Mouse (Mus musculus) liver, embryonic 13.5 days (tissue): ENCODE results near the gene Tcte3. TPM values are rescaled to one million over a fixed set of nuclear protein-coding genes. Genes with fewer than 3 reads are reported as not detected.
"Not testable (repeated sequence)": the region's sequence is repeated elsewhere in the genome, so short reads cannot be mapped to it uniquely, and the experiment has no call there.

Experiments used
- ATAC-seq: fragments of 200-750 bp; cut with Nextera tagmentation; 2 replicates; pipeline ENCODE4 v1.8.0; 2017; ENCODE audit warnings: low read depth, mild to moderate bottlenecking, moderate number of reproducible peaks, moderate library complexity
- DNase-seq: peaks from one replicate; pipeline ENCODE4 v3.0.0; 2022
- H3K27ac ChIP-seq: fragments of 300-500 bp; sonication (generic); 2 replicates; pipeline ENCODE4 v1.5.1; 2015; ENCODE audit warnings: moderate library complexity, mild to moderate bottlenecking, inconsistent platforms
- H3K27me3 ChIP-seq: fragments of 300-500 bp; sonication (generic); 2 replicates; pipeline ENCODE4 v1.6.1; 2015; ENCODE audit warnings: mild to moderate bottlenecking, inconsistent platforms
- H3K36me3 ChIP-seq: fragments of 300-500 bp; sonication (generic); 2 replicates; pipeline ENCODE4 v1.6.1; 2015; ENCODE audit warnings: mild to moderate bottlenecking, inconsistent platforms
- H3K4me1 ChIP-seq: fragments of 300-500 bp; sonication (generic); replicated peaks from 2 replicates; pipeline ENCODE4 v1.6.1; 2015; ENCODE audit warnings: inconsistent platforms
- H3K4me2 ChIP-seq: fragments of 300-500 bp; sonication (generic); 2 replicates; pipeline ENCODE4 v1.6.1; 2015; ENCODE audit warnings: inconsistent platforms, mild to moderate bottlenecking, moderate library complexity
- H3K4me3 ChIP-seq: fragments of 300-500 bp; sonication (generic); replicated peaks from 2 replicates; pipeline ENCODE4 v1.5.1; 2015; ENCODE audit warnings: mild to moderate bottlenecking, inconsistent platforms
- H3K9ac ChIP-seq: fragments of 300-500 bp; sonication (generic); 2 replicates; pipeline ENCODE4 v1.6.1; 2015; ENCODE audit warnings: mild to moderate bottlenecking, inconsistent platforms
- H3K9me3 ChIP-seq: fragments of 300-500 bp; sonication (generic); replicated peaks from 2 replicates; pipeline ENCODE4 v1.6.1; 2016; ENCODE audit warnings: inconsistent platforms
- WGBS: fragments of 180-500 bp; shearing (Covaris S2); methylation state at CpG from one replicate; pipeline ENCODE4 v1.1.7; 2015; ENCODE audit not compliant: insufficient replicate concordance; 5-methylcytosine and 5-hydroxymethylcytosine counted together
- polyA plus RNA-seq: library from polyadenylated mRNA; unstranded; fragments of >200 nt; fragmentation: Nextera tagmentation; extraction: Ambion mirVana; gene quantifications from 2 replicates; pipeline ENCODE4 v1.2.1, GENCODE M21; 2015

The Tcte3 gene
- polyA plus RNA-seq, 1 experiment from 2014 or later: 3.1 TPM

GRCm38 (mm10) chr17:15025513-15025912 lies 15.8 kb downstream of the Tcte3 start:
- not testable (repeated sequence) for H3K27me3 ChIP-seq, H3K4me1 ChIP-seq, H3K27ac ChIP-seq, DNase-seq, H3K9me3 ChIP-seq, H3K36me3 ChIP-seq, H3K4me3 ChIP-seq, H3K4me2 ChIP-seq, H3K9ac ChIP-seq
- no CpG with 5 or more reads among the region's 6 CpGs for WGBS
- ATAC-seq: peak; percentile 15; the same call in 1 of the 2 replicates

GRCm38 (mm10) chr17:15024502-15025193 lies 16.6 kb downstream of the Tcte3 start:
- H3K9ac ChIP-seq, H3K4me1 ChIP-seq, H3K9me3 ChIP-seq, DNase-seq, H3K4me2 ChIP-seq, H3K27me3 ChIP-seq, H3K4me3 ChIP-seq, H3K27ac ChIP-seq, H3K36me3 ChIP-seq: not testable (repeated sequence)
- no CpG with 5 or more reads among the region's 48 CpGs for WGBS
- peak; percentile 52 for ATAC-seq

- not testable (repeated sequence) for DNase-seq, H3K9ac ChIP-seq, H3K4me2 ChIP-seq, H3K9me3 ChIP-seq, H3K4me1 ChIP-seq, H3K36me3 ChIP-seq, H3K27ac ChIP-seq, H3K4me3 ChIP-seq, H3K27me3 ChIP-seq
- WGBS: no CpG with 5 or more reads among the region's 97 CpGs
- ATAC-seq: peak; percentile 71
Measured at GRCm38 (mm10) chr17:15023878-15024492, 17.3 kb downstream of the Tcte3 start.

GRCm38 (mm10) chr17:15021503-15022220 lies 19.6 kb downstream of the Tcte3 start:
- Histone ChIP-seq H3K4me2 (peak overlapping the region; percentile 28; the same call in 1 of the 2 replicates), H3K9ac (peak overlapping the region; percentile 29; the same call in 1 of the 2 replicates), H3K27ac (peak overlapping the region; percentile 77)
- DNase-seq, H3K9me3 ChIP-seq, ATAC-seq, H3K36me3 ChIP-seq, H3K4me3 ChIP-seq, H3K4me1 ChIP-seq, H3K27me3 ChIP-seq: not testable (repeated sequence)
- WGBS: 83% methylated on average over 3 of the region's 3 CpGs

GRCm38 (mm10) chr17:15009706-15010413 lies 31.4 kb downstream of the Tcte3 start, which contains the start of gene Gm3435:
Gene Gm3435 (plus strand): TSS chr17:15010176.
- not testable (repeated sequence) for H3K9ac ChIP-seq, H3K4me1 ChIP-seq, H3K4me2 ChIP-seq, DNase-seq, H3K27me3 ChIP-seq, H3K27ac ChIP-seq, H3K36me3 ChIP-seq, H3K9me3 ChIP-seq, H3K4me3 ChIP-seq
- ATAC-seq: peak; percentile 95
- no CpG with 5 or more reads among the region's 60 CpGs for WGBS

- not testable (repeated sequence) for H3K27ac ChIP-seq, H3K4me3 ChIP-seq, H3K4me2 ChIP-seq, H3K36me3 ChIP-seq, H3K9ac ChIP-seq, H3K9me3 ChIP-seq, H3K4me1 ChIP-seq, H3K27me3 ChIP-seq, DNase-seq
- WGBS: no CpG with 5 or more reads among the region's 3 CpGs
- peak; percentile 14; the same call in 1 of the 2 replicates for ATAC-seq
Measured at GRCm38 (mm10) chr17:15009088-15009487, 32.2 kb downstream of the Tcte3 start.

GRCm38 (mm10) chr17:15000047-15000446 lies 41.2 kb downstream of the Tcte3 start:
- H3K4me2 ChIP-seq, H3K9me3 ChIP-seq, H3K27ac ChIP-seq, H3K9ac ChIP-seq, H3K27me3 ChIP-seq, DNase-seq, H3K36me3 ChIP-seq, H3K4me3 ChIP-seq, H3K4me1 ChIP-seq: not testable (repeated sequence)
- ATAC-seq: peak; percentile 81
- no CpG with 5 or more reads among the region's 4 CpGs for WGBS

- not testable (repeated sequence) for H3K4me3 ChIP-seq, ATAC-seq, H3K9me3 ChIP-seq, H3K4me2 ChIP-seq, H3K27ac ChIP-seq, H3K36me3 ChIP-seq, H3K9ac ChIP-seq, H3K4me1 ChIP-seq, H3K27me3 ChIP-seq, DNase-seq
- WGBS: no CpG with 5 or more reads among the region's 5 CpGs
Measured at GRCm38 (mm10) chr17:14994140-14994539, 47.1 kb downstream of the Tcte3 start.

- H3K36me3 ChIP-seq, H3K27me3 ChIP-seq, H3K27ac ChIP-seq, H3K4me2 ChIP-seq, H3K4me3 ChIP-seq, H3K9ac ChIP-seq, DNase-seq, H3K4me1 ChIP-seq, H3K9me3 ChIP-seq: not testable (repeated sequence)
- ATAC-seq: peak; percentile 51
- no CpG with 5 or more reads among the region's 47 CpGs for WGBS
Measured at GRCm38 (mm10) chr17:14993139-14993832, 48.0 kb downstream of the Tcte3 start.

GRCm38 (mm10) chr17:14992522-14993138 lies 48.7 kb downstream of the Tcte3 start:
- H3K4me1 ChIP-seq, H3K9ac ChIP-seq: not testable (repeated sequence)

More at GRCm38 (mm10) chr17:14992522-14993138, 48.7 kb downstream of the Tcte3 start:
- not testable (repeated sequence) for H3K27ac ChIP-seq, H3K27me3 ChIP-seq, H3K4me3 ChIP-seq, H3K36me3 ChIP-seq, DNase-seq, H3K4me2 ChIP-seq, H3K9me3 ChIP-seq
- no CpG with 5 or more reads among the region's 98 CpGs for WGBS
- peak; percentile 71 for ATAC-seq
